Mouse (Mus musculus): ENCODE results near the gene Nxph4. TPM values are rescaled to one million over a fixed set of nuclear protein-coding genes. Genes with fewer than 3 reads are reported as not detected.

Gene Nxph4
- polyA plus RNA-seq, 1 experiment from 2014 or later, result 133 TPM

GRCm38 (mm10) chr10:127566553-127567326 is 32.4 kb upstream of the Nxph4 start:
- H3K9ac ChIP-seq, result no peak overlapping the region
- H3K4me1 ChIP-seq (replicated peaks), result 0 out of 2 replicates have a peak, but pooled peaks cover 5% of the 10 kb centered on the region
- H3K27ac ChIP-seq (replicated peaks), result no peak overlapping the region
- 94% methylated on average over 28 of the region's 28 CpGs for WGBS
- no peak overlapping the region for H3K4me2 ChIP-seq
- H3K36me3 ChIP-seq, result peaks cover 90% of the 10 kb centered on the region
- ATAC-seq (ENCODE audit: low read depth), result no peak
- H3K9me3 ChIP-seq, result no peaks in the 10 kb centered on the region
- no peak overlapping the region for H3K4me3 ChIP-seq
- no peaks in the 10 kb centered on the region for H3K27me3 ChIP-seq

DNA sequence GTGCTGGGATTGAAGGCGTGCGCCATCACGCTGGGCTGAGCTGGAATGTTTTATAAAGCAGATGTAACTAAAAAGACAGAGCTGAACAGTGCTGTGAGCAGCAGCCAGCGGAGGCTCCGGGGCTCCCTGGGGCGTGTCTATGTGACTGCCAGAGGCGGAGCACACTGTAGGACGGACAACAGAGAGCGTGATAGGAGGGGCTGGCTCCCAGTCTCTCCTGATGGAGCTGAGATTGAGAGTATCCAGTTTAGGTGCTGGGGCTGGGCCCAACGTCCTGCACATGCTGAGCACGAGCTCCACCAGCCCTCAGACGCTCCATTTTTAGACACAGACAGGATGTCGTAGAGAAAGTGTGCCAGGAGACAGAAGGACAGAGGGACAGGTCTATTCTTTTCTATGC is 29.9 kb upstream of the Nxph4 start:
- H3K4me2 ChIP-seq, result no peak overlapping the region
- H3K9ac ChIP-seq, result no peak overlapping the region

DNA sequence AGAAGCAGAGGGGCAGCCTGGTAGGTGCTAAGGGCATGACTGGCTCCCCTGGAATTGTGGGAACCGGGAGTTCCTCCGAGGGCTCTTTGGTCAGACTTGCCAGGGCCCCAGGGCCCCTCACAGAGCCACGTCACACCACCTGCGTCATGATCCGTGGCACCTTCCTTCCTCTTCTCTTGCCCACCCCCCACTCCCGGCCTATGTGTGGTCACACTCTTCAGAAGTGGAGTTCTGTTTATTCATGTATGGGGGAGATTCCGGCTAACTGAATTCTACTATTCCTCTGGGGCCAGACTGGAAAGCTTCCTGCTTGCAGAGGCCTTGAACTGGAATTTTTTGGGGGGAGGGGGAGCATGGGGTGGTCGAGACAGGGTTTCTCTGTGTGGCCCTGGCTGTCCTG is 29.5 kb upstream of the Nxph4 start:
- no peak overlapping the region for H3K27ac ChIP-seq (replicated peaks)
- ATAC-seq (ENCODE audit: low read depth), result 0 out of 2 replicates have a peak, but pooled peaks have one; percentile 17
- H3K9ac ChIP-seq, result no peak overlapping the region
- H3K9me3 ChIP-seq, result no peaks in the 10 kb centered on the region
- peaks cover 93% of the 10 kb centered on the region for H3K36me3 ChIP-seq
- H3K4me1 ChIP-seq (replicated peaks), result 0 out of 2 replicates have a peak, but pooled peaks cover 5% of the 10 kb centered on the region
- no peaks in the 10 kb centered on the region for H3K27me3 ChIP-seq
- H3K4me2 ChIP-seq, result no peak overlapping the region
- WGBS, result 72% methylated on average over 8 of the region's 8 CpGs
- H3K4me3 ChIP-seq, result no peak overlapping the region

More for the DNA sequence above, 29.9 kb upstream of the Nxph4 start:
- Histone ChIP-seq H3K27me3 (no peaks in the 10 kb centered on the region), H3K9me3 (no peaks in the 10 kb centered on the region), H3K4me1 (replicated peaks) (0 out of 2 replicates have a peak, but pooled peaks cover 5% of the 10 kb centered on the region), H3K4me3 (no peak overlapping the region), H3K36me3 (peaks cover 93% of the 10 kb centered on the region), H3K27ac (replicated peaks) (no peak overlapping the region)
- ATAC-seq (ENCODE audit: low read depth), result 0 out of 2 replicates have a peak, but pooled peaks have one; percentile 48
- 47% methylated on average over 13 of the region's 13 CpGs for WGBS

- H3K4me2 ChIP-seq, result no peak overlapping the region
- H3K4me1 ChIP-seq (replicated peaks), result 0 out of 2 replicates have a peak, but pooled peaks cover 5% of the 10 kb centered on the region
- no peak overlapping the region for H3K27ac ChIP-seq (replicated peaks)
- H3K9ac ChIP-seq, result no peak overlapping the region
- H3K36me3 ChIP-seq, result peaks cover 97% of the 10 kb centered on the region
- no peaks in the 10 kb centered on the region for H3K9me3 ChIP-seq
- no peaks in the 10 kb centered on the region for H3K27me3 ChIP-seq
- no peak overlapping the region for H3K4me3 ChIP-seq
- ATAC-seq (ENCODE audit: low read depth), result no peak
Measured at GRCm38 (mm10) chr10:127561145-127561544, 26.8 kb upstream of the Nxph4 start.

DNA sequence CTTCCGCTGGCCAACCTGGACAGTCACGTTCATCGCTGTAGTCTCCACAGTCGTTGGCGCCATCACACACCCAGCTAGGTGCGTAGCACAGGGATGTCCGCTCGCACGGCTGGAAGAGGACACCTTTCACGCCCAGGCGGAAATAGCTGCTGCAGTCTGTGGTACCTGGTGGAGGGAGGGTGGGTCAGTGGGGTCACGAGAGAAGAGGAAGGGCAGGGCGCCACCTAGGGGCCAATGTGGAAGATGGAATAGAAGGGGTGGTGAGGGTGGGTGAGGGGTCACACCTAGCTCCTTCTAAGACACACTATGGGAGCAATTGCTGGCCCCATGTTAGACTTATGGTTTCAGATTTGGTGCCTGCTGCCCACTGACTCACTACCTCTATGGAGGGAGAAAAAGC is 23.0 kb upstream of the Nxph4 start:
- no peak for ATAC-seq (ENCODE audit: low read depth)
- WGBS, result 93% methylated on average over 13 of the region's 13 CpGs
- H3K4me2 ChIP-seq, result no peak overlapping the region
- H3K27me3 ChIP-seq, result no peaks in the 10 kb centered on the region
- peaks cover 100% of the 10 kb centered on the region for H3K36me3 ChIP-seq
- H3K4me3 ChIP-seq, result no peak overlapping the region
- H3K27ac ChIP-seq (replicated peaks), result no peak overlapping the region
- H3K4me1 ChIP-seq (replicated peaks), result no peaks in the 10 kb centered on the region; the same call in 1 of the 2 replicates
- H3K9ac ChIP-seq, result no peak overlapping the region
- no peaks in the 10 kb centered on the region for H3K9me3 ChIP-seq

DNA sequence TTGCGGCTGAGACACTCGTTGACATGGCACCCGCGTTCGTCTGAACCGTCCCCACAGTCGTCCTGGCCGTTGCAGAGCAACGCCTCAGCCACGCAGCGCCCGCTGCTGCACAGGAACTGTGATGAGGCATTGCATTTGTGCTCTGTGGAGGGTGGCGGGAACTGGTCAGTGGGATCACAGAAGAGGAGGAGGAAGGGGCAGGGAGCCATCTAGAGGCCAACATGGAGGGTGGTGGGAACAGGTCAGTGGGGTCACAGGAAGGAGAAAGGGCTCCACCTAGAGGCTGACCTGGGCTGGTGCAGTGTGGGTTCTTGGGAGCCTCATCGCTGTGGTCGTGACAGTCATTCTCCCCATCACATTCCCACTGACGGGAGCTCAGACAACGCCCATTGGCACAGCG is 21.3 kb upstream of the Nxph4 start:
- H3K27ac ChIP-seq (replicated peaks), result peak overlapping the region; percentile 6; the same call in 1 of the 2 replicates
- H3K36me3 ChIP-seq, result peaks cover 100% of the 10 kb centered on the region
- WGBS, result 66% methylated on average over 18 of the region's 18 CpGs
- H3K4me1 ChIP-seq (replicated peaks), result no peaks in the 10 kb centered on the region; the same call in 1 of the 2 replicates
- H3K9ac ChIP-seq, result no peak overlapping the region
- H3K4me3 ChIP-seq, result no peak overlapping the region
- H3K27me3 ChIP-seq, result no peaks in the 10 kb centered on the region
- H3K9me3 ChIP-seq, result no peaks in the 10 kb centered on the region
- H3K4me2 ChIP-seq, result no peak overlapping the region
- peak; percentile 17; the same call in 1 of the 2 replicates for ATAC-seq (ENCODE audit: low read depth)

- no peak for ATAC-seq (ENCODE audit: low read depth)
- 89% methylated on average over 17 of the region's 17 CpGs for WGBS
- peaks cover 100% of the 10 kb centered on the region for H3K36me3 ChIP-seq
- no peak overlapping the region for H3K4me3 ChIP-seq
- H3K27me3 ChIP-seq, result no peaks in the 10 kb centered on the region
- no peak overlapping the region for H3K9ac ChIP-seq
- H3K4me2 ChIP-seq, result no peak overlapping the region
- no peaks in the 10 kb centered on the region for H3K4me1 ChIP-seq (replicated peaks)
- H3K27ac ChIP-seq (replicated peaks), result no peak overlapping the region
- H3K9me3 ChIP-seq, result no peaks in the 10 kb centered on the region
Measured at GRCm38 (mm10) chr10:127549892-127550291, 15.5 kb upstream of the Nxph4 start.

GRCm38 (mm10) chr10:127548236-127548635 is 13.9 kb upstream of the Nxph4 start:
- WGBS, result 90% methylated on average over 15 of the region's 15 CpGs
- no peak for ATAC-seq (ENCODE audit: low read depth)
- H3K27ac ChIP-seq (replicated peaks), result no peak overlapping the region
- no peak overlapping the region for H3K4me2 ChIP-seq
- H3K9ac ChIP-seq, result no peak overlapping the region
- H3K4me1 ChIP-seq (replicated peaks), result no peaks in the 10 kb centered on the region
- no peaks in the 10 kb centered on the region for H3K27me3 ChIP-seq
- H3K4me3 ChIP-seq, result no peak overlapping the region
- H3K36me3 ChIP-seq, result peaks cover 100% of the 10 kb centered on the region
- H3K9me3 ChIP-seq, result no peaks in the 10 kb centered on the region

DNA sequence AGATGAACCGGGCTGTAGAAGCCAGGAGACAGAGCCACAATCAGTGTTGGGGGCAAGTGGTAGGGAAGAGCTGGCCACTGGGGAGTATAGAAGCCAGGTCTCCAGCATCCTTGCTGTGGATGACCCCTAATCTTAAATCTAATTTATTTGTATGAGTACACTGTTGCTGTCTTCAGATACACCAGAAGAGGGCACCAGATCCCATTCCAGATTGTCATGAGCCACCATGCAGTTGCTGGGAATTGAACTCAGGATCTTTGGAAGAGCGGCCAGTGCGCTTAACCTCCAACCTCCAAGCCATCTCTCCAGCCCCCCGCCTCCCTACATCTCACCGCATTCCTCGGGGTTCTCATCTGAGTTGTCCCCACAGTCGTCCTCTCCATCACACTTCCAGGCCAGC is 12.1 kb upstream of the Nxph4 start:
- H3K27me3 ChIP-seq, result no peaks in the 10 kb centered on the region
- peaks cover 11% of the 10 kb centered on the region for H3K4me1 ChIP-seq (replicated peaks)
- no peaks in the 10 kb centered on the region for H3K9me3 ChIP-seq
- H3K9ac ChIP-seq, result no peak overlapping the region
- no peak overlapping the region for H3K4me3 ChIP-seq
- peaks cover 100% of the 10 kb centered on the region for H3K36me3 ChIP-seq
- H3K27ac ChIP-seq (replicated peaks), result no peak overlapping the region
- no peak overlapping the region for H3K4me2 ChIP-seq
- ATAC-seq (ENCODE audit: low read depth), result no peak
- 88% methylated on average over 7 of the region's 7 CpGs for WGBS

DNA sequence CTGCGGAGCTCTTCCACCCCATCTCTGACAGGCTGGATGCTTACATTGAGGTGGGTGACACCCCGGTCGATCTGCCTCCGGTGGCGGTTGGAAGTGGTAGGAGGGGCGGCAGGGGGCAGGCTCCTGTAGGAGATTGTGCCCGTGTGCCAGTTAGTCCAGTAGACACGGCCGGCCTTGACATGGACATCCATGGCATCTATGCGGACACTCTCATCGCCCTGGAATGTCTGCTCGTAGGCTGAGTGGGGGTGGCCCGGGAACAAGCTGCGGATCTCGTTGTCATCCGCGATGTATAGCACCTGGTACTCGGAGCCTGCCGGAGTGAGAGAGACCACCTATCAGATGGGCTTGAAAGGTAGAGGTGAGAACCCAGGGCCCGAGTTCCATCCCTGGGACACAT is 10.0 kb upstream of the Nxph4 start:
- Histone ChIP-seq H3K4me2 (no peak overlapping the region), H3K4me3 (no peak overlapping the region), H3K9ac (no peak overlapping the region), H3K27me3 (no peaks in the 10 kb centered on the region), H3K27ac (replicated peaks) (no peak overlapping the region), H3K9me3 (no peaks in the 10 kb centered on the region), H3K36me3 (peaks cover 100% of the 10 kb centered on the region), H3K4me1 (replicated peaks) (peaks cover 11% of the 10 kb centered on the region)
- ATAC-seq (ENCODE audit: low read depth), result no peak
- WGBS, result 95% methylated on average over 20 of the region's 20 CpGs

DNA sequence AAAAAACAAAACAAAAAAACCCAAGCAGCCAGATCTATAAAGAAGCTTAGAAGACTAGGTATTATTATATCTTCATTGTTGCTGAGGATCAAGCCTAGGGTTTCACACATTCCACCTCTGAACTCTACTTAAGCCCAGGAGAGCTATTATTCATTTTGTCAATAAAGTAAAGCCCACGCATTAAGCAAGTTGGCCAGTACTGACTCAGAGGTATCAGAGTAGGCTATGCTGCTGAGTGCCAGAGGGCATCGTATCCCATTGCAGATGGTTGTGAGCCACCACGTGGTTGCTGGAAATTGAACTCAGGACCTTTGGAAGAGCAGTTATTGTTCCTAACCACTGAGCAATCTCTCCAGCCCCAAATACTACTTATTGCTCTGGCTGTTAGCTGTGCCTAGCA is 9.6 kb upstream of the Nxph4 start:
- Histone ChIP-seq H3K27ac (replicated peaks) (no peak overlapping the region), H3K4me3 (no peak overlapping the region), H3K36me3 (peaks cover 100% of the 10 kb centered on the region), H3K4me1 (replicated peaks) (peaks cover 11% of the 10 kb centered on the region), H3K4me2 (no peak overlapping the region), H3K27me3 (no peaks in the 10 kb centered on the region), H3K9me3 (no peaks in the 10 kb centered on the region), H3K9ac (no peak overlapping the region)
- WGBS, result 66% methylated on average over 3 of the region's 3 CpGs
- no peak for ATAC-seq (ENCODE audit: low read depth)

DNA sequence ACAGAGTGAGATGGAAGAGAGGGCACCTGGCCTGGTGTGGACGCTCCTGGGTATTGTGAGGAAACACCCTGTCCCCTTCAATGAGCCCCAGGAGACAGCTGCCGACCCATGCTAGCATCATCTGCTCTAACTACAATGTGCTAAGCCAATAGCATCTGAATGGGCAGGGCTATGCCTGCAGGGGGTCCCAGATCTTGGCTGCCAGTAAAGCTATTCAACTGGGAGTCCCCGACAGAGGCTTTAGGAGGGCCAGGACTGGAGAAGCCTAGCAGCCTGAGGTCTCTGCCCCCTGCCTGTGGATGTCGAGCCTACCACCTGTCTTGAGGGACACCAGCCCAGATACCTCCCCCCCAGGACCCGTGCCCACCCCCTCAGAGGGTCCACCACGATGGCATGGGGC is 8.4 kb upstream of the Nxph4 start:
- Histone ChIP-seq H3K4me2 (no peak overlapping the region), H3K36me3 (peaks cover 96% of the 10 kb centered on the region), H3K9me3 (no peaks in the 10 kb centered on the region), H3K27me3 (no peaks in the 10 kb centered on the region), H3K4me1 (replicated peaks) (peaks cover 12% of the 10 kb centered on the region), H3K9ac (no peak overlapping the region), H3K27ac (replicated peaks) (peak overlapping the region; percentile 62), H3K4me3 (no peak overlapping the region)
- 33% methylated on average over 6 of the region's 6 CpGs for WGBS
- no peak for ATAC-seq (ENCODE audit: low read depth)

DNA sequence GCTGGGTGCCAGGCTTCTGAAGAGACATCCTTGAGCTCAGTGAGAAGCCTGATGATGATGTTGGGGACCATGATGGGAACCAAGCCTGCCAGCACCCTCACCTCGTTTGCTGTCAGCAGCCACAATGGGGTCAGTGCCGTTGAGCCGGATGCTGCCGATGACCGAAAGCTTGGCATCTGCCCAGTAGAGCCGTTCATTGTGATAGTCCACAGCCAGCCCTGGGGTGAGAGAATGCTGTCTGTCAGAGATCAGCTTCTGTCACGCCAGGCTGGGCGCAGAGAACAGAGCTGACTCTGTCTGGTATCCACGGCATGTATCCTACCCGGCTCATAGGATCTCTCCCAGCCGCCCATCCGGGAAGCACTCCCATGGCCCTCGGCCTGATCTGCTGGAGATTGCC is 7.7 kb upstream of the Nxph4 start:
- H3K4me3 ChIP-seq, result no peak overlapping the region
- no peaks in the 10 kb centered on the region for H3K27me3 ChIP-seq
- ATAC-seq (ENCODE audit: low read depth), result no peak
- H3K9me3 ChIP-seq, result no peaks in the 10 kb centered on the region
- WGBS, result 78% methylated on average over 13 of the region's 13 CpGs
- H3K27ac ChIP-seq (replicated peaks), result peak overlapping the region; percentile 62
- peaks cover 18% of the 10 kb centered on the region for H3K4me1 ChIP-seq (replicated peaks)
- H3K9ac ChIP-seq, result no peak overlapping the region
- no peak overlapping the region for H3K4me2 ChIP-seq
- H3K36me3 ChIP-seq, result peaks cover 90% of the 10 kb centered on the region
